Mouse (Mus musculus) frontal cortex, postnatal 36 days (tissue): ENCODE data around the gene Tnip1.
A peak's percentile ranks its signal among the peaks of the same experiment; 100 is the strongest.

Source experiments
- DNase-seq, 2 experiments: peaks; one replicate each; pipeline ENCODE4 v3.0.0; 2022; ENCODE audit warnings: low spot score in 2 of 2

Tnip1 gene

GRCm38 (mm10) chr11:54879922-54880321 is 82.8 kb downstream of the Tnip1 start:
- DNase-seq = no peak

GRCm38 (mm10) chr11:54879434-54879833 is 83.3 kb downstream of the Tnip1 start:
- peak in 1 of 2 experiments; percentile 73 for DNase-seq

- DNase-seq = no peak
These were observed 83.8 kb downstream of the Tnip1 start for GRCm38 (mm10) chr11:54878893-54879292.

GRCm38 (mm10) chr11:54876031-54876430 is 86.7 kb downstream of the Tnip1 start:
- no peak for DNase-seq

DNA sequence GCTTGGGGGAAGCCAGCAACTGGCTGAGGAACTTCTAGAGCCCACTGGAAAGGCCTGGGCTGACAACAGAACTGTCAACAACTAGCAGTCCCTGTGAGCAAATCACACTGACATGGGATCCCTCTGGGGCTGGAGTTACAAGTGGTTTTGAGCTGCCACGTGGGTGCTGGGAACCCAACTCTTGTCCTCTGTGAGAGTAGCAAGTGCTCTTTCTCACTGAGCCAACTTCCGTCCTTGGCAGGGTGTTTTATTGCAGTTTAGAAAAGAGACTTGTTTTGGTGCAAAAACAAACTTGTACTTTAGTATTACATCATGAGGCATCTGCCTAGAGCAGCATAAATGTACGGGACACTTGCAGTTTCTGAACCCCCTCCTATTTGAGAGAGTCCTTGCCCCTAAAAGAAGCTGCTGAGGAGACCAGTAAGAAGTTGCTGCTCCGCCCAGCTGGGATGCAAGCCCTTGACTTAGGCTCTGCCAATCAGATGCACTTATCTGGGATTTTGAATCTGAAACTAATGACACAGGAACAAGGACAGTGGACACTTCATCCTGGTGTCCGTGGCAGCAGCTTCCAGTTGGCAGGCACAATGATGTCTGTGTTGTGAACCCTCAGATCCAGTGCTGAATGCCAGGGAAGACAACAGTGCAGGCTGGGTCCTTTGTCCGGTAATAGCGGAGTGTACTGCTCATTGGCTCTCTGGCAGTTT is 90.7 kb downstream of the Tnip1 start:
- no peak for DNase-seq

DNA sequence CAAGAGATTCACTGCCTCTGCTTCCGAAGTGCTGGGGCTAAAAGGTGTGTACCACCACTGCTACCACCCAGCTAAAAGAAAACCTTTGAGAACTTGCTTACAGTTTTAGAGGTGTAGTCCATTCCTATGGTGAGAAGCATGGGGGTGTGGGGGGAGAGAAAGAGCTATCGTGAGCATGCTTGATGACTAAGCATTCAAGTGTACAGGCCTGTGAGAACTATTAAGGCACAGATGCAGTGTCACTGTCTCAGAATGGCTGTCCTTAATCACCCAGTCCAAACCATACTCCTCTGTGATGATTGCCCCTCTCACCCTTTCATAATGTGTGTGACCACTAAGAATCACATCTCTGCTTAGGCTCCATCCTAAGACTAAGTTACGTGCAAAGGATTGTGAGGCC is 93.4 kb downstream of the Tnip1 start:
- no peak for DNase-seq

GRCm38 (mm10) chr11:54868445-54868844 is 94.3 kb downstream of the Tnip1 start:
- DNase-seq = no peak

DNA sequence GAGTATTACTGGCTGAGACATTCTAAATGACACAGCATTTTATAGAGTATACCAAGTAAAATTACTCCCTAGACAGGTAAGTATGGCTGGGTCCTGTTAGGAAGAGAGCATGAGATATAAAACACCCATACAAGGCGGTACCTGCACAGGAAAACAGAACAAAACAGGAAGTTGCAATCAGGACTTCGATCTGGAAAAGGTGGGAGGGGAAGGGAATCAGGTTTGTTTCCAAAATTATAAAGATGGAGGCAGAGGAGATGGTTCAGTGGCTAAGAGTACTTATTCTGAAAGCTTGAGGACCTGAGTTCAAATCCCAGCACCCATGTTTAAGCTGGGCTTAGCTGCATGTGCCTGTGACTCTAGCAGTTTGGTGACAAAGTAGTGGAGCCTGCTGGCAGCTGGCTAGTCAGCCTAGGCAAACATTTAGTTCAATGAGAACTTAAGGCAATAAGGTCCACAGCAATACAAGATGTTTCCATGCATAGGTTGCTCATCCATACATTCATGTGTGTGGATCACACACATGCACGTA is 94.7 kb downstream of the Tnip1 start:
- DNase-seq = no peak

GRCm38 (mm10) chr11:54867049-54867385 is 95.7 kb downstream of the Tnip1 start:
- peak; percentile 21 to 31 for DNase-seq

- DNase-seq = peak; percentile 91 to 95
These were observed 96.3 kb downstream of the Tnip1 start, which contains the start of gene Hint1 for GRCm38 (mm10) chr11:54866119-54867048. TSS of gene Hint1 (plus strand) at chr11:54866383.

- no peak for DNase-seq
These were observed 97.2 kb downstream of the Tnip1 start for GRCm38 (mm10) chr11:54865330-54866085.

GRCm38 (mm10) chr11:54862621-54863520 is 99.8 kb downstream of the Tnip1 start:
- DNase-seq = peak; percentile 51 to 71

DNA sequence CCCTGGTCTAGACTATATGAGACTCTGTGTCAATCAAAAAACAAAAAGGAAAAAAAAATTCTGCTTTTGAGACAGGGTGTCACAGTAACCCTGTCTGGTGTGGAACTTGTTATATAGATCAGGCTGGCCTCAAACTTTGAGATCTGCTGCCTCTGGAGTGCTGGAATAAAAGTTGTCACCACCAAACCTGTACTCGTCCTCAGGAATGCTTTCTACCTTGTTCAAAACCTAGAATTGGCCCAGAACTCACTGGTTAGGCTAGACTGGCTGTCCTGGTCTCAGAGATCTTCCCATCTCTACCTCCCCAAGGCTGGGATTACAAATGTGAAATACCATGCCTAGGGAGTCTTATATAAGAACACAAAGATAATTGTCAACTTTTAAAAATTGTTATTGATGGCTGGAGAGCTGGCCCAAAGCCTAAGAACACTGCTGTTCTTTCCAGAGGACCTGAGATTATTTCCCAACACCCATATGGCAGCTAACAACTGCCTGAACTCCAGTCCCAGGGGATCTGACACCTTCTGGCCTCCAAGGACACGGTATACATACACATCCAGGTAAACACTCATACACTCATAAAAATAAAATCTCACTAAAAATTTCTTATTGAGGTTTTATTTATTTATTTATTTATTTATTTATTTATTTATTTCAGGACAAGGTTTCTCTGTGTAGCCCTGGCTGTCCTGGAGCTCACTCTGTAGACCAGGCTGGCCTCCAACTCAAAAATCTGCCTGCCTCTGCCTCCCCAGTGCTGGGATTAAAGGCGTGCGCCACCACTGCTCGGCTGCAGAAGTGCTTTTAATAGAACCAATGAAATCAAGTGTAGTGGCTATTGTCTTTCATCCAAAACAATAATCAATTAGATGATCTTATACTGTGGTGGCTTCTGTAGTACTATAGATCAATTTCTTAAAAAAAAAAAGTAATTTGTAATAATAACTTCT is 101.0 kb downstream of the Tnip1 start:
- DNase-seq = no peak
